Mouse (Mus musculus) myocyte (in vitro differentiated cells): ENCODE data around the gene Klhl41.
A peak's percentile ranks its signal among the peaks of the same experiment; 100 is the strongest.

Experiments
- E2F4 ChIP-seq: IDR thresholded peaks from one replicate; pipeline ENCODE4 v1.6.1; 2011; ENCODE audit warnings: mild to moderate bottlenecking, control low read depth, moderate library complexity; ENCODE audit not compliant: insufficient read depth
- MYOD1 ChIP-seq, 3 experiments: IDR thresholded peaks; one replicate each; pipeline ENCODE4 v1.6.1; 2011; ENCODE audit warnings: control low read depth in 2 of 3, low read depth in 2 of 3, mild to moderate bottlenecking in 2 of 3, moderate library complexity in 1 of 3; ENCODE audit not compliant: insufficient read length in 2 of 3, control insufficient read depth in 1 of 3
- USF1 ChIP-seq: IDR thresholded peaks from one replicate; pipeline ENCODE4 v1.6.1; 2011; ENCODE audit warnings: low read depth, mild to moderate bottlenecking, control low read depth, moderate library complexity

DNA sequence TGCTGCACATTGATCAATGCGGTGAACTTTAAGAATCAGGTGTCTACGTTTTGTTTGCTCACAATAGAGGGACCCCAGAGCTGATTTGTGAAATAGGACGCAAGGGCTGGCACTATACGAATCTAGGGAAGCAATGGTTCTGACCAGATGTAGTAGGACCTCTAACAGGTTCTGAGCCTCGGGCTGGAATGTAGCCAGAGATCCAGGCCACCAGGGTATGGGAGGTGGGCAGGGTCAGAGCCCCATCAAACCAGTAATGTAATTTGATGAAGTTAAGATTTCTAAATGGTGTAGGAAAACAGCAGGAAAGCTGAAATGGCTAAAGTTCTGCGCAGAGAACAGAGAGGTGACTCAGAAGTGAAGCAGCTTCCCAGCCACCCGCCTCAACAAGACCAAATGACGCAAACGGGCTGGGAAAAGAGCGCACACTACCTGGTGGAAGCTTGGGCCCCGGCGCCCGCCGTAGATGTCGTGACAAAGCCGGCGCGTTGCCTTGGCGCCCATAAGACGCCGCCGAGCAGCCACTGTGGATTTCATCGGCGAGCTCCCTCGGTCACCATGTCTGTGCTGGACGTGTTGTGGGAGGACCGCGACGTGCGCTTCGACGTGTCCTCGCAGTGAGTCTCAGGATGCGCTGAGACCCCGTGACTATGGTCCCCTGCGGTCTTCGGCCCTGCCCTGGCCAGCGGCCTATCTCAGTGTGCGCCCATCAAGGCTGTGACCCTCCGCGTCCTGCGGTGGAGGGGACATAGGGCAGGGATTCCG lies 23.0 kb upstream of the Klhl41 start, which contains the start of gene Bbs5:
- TF ChIP-seq E2F4 (no peak), USF1 (no peak), MYOD1 (IDR thresholded peaks at IDR 0.05; ENCODE audit: control insufficient read depth in 1 of 3, insufficient read length in 2 of 3, low read depth in 2 of 3) (peak in 1 of 3 experiments; percentile 1)
